Mouse (Mus musculus): ENCODE results near the gene Tchh. TPM values are rescaled to one million over a fixed set of nuclear protein-coding genes. Genes with fewer than 3 reads are reported as not detected.
"Not testable (repeated sequence)": the region's sequence is repeated elsewhere in the genome, so short reads cannot be mapped to it uniquely, and the experiment has no call there.

The Tchh gene
- polyA plus RNA-seq, 1 experiment from 2014 or later, result 0.20 TPM

- Histone ChIP-seq H3K27ac (no peak overlapping the region), H3K36me3 (no peaks in the 10 kb centered on the region), H3K9me3 (no peaks in the 10 kb centered on the region), H3K4me3 (no peak overlapping the region), H3K4me1 (no peaks in the 10 kb centered on the region), H3K27me3 (ENCODE audit: insufficient read depth, poor library complexity, severe bottlenecking) (no peaks in the 10 kb centered on the region)
- 71% methylated on average over 3 of the region's 3 CpGs for WGBS
- DNase-seq (ENCODE audit: low spot score), result no peak
Observed at GRCm38 (mm10) chr3:93466556-93466955, 24.4 kb downstream of the Tchh start.

GRCm38 (mm10) chr3:93467130-93467529 is 25.0 kb downstream of the Tchh start:
- no peak overlapping the region for H3K27ac ChIP-seq
- no peaks in the 10 kb centered on the region for H3K27me3 ChIP-seq (ENCODE audit: insufficient read depth, poor library complexity, severe bottlenecking)
- H3K4me3 ChIP-seq, result no peak overlapping the region
- H3K4me1 ChIP-seq, result no peaks in the 10 kb centered on the region
- DNase-seq (ENCODE audit: low spot score), result no peak
- H3K36me3 ChIP-seq, result no peaks in the 10 kb centered on the region
- no peaks in the 10 kb centered on the region for H3K9me3 ChIP-seq
- WGBS, result 66% methylated on average over 4 of the region's 4 CpGs

- H3K9me3 ChIP-seq, result no peaks in the 10 kb centered on the region
- no peaks in the 10 kb centered on the region for H3K4me1 ChIP-seq
- H3K27ac ChIP-seq, result no peak within 1 kb of the TSS
- no peaks in the 10 kb centered on the region for H3K27me3 ChIP-seq (ENCODE audit: insufficient read depth, poor library complexity, severe bottlenecking)
- no peaks in the 10 kb centered on the region for H3K36me3 ChIP-seq
- WGBS, result 77% methylated on average over 5 of the region's 5 CpGs
- no peak for DNase-seq (ENCODE audit: low spot score)
- H3K4me3 ChIP-seq, result no peak within 1 kb of the TSS
Observed at GRCm38 (mm10) chr3:93468561-93468960, 26.4 kb downstream of the Tchh start, which contains the start of gene Tchhl1. Tchhl1 (plus strand) TSS chr3:93468754.

GRCm38 (mm10) chr3:93469629-93470028 is 27.5 kb downstream of the Tchh start:
- Histone ChIP-seq H3K4me3 (no peak overlapping the region), H3K4me1 (no peaks in the 10 kb centered on the region), H3K27ac (no peak overlapping the region), H3K9me3 (no peaks in the 10 kb centered on the region), H3K27me3 (ENCODE audit: insufficient read depth, poor library complexity, severe bottlenecking) (no peaks in the 10 kb centered on the region), H3K36me3 (no peaks in the 10 kb centered on the region)
- WGBS, result 71% methylated on average over 3 of the region's 3 CpGs
- no peak for DNase-seq (ENCODE audit: low spot score)

- no peak overlapping the region for H3K27ac ChIP-seq
- no peaks in the 10 kb centered on the region for H3K9me3 ChIP-seq
- 80% methylated on average over 1 of the region's 1 CpGs for WGBS
- H3K27me3 ChIP-seq (ENCODE audit: insufficient read depth, poor library complexity, severe bottlenecking), result no peaks in the 10 kb centered on the region
- H3K36me3 ChIP-seq, result no peaks in the 10 kb centered on the region
- H3K4me1 ChIP-seq, result no peaks in the 10 kb centered on the region
- no peak for DNase-seq (ENCODE audit: low spot score)
- no peak overlapping the region for H3K4me3 ChIP-seq
Observed at GRCm38 (mm10) chr3:93480053-93480452, 37.9 kb downstream of the Tchh start.

GRCm38 (mm10) chr3:93481982-93482616 is 40.0 kb downstream of the Tchh start:
- Histone ChIP-seq H3K9me3 (no peaks in the 10 kb centered on the region), H3K4me1 (no peaks in the 10 kb centered on the region), H3K4me3 (no peak overlapping the region), H3K27ac (no peak overlapping the region), H3K36me3 (no peaks in the 10 kb centered on the region), H3K27me3 (ENCODE audit: insufficient read depth, poor library complexity, severe bottlenecking) (no peaks in the 10 kb centered on the region)
- no peak for DNase-seq (ENCODE audit: low spot score)
- 73% methylated on average over 2 of the region's 2 CpGs for WGBS

GRCm38 (mm10) chr3:93485611-93486010 is 43.5 kb downstream of the Tchh start:
- Histone ChIP-seq H3K27ac (no peak overlapping the region), H3K4me1 (no peaks in the 10 kb centered on the region), H3K9me3 (no peaks in the 10 kb centered on the region), H3K4me3 (no peak overlapping the region), H3K36me3 (no peaks in the 10 kb centered on the region), H3K27me3 (ENCODE audit: insufficient read depth, poor library complexity, severe bottlenecking) (no peaks in the 10 kb centered on the region)
- DNase-seq (ENCODE audit: low spot score), result no peak
- 86% methylated on average over 3 of the region's 3 CpGs for WGBS

- Histone ChIP-seq H3K9me3 (no peaks in the 10 kb centered on the region), H3K36me3 (no peaks in the 10 kb centered on the region), H3K27me3 (ENCODE audit: insufficient read depth, poor library complexity, severe bottlenecking) (no peaks in the 10 kb centered on the region), H3K27ac (no peak overlapping the region), H3K4me1 (no peaks in the 10 kb centered on the region), H3K4me3 (no peak overlapping the region)
- no peak for DNase-seq (ENCODE audit: low spot score)
- 76% methylated on average over 2 of the region's 2 CpGs for WGBS
Observed at GRCm38 (mm10) chr3:93488541-93488940, 46.4 kb downstream of the Tchh start.

GRCm38 (mm10) chr3:93492176-93492575 is 50.0 kb downstream of the Tchh start:
- Histone ChIP-seq H3K27ac (no peak overlapping the region), H3K36me3 (no peaks in the 10 kb centered on the region), H3K4me1 (no peaks in the 10 kb centered on the region), H3K4me3 (no peak overlapping the region), H3K9me3 (no peaks in the 10 kb centered on the region), H3K27me3 (ENCODE audit: insufficient read depth, poor library complexity, severe bottlenecking) (no peaks in the 10 kb centered on the region)
- WGBS, result 78% methylated on average over 3 of the region's 3 CpGs
- DNase-seq (ENCODE audit: low spot score), result no peak

- under 1% methylated on average over 4 of the region's 4 CpGs for WGBS
- Histone ChIP-seq H3K36me3 (no peaks in the 10 kb centered on the region), H3K27ac (no peak overlapping the region), H3K27me3 (ENCODE audit: insufficient read depth, poor library complexity, severe bottlenecking) (no peaks in the 10 kb centered on the region), H3K9me3 (no peaks in the 10 kb centered on the region), H3K4me3 (no peak overlapping the region), H3K4me1 (no peaks in the 10 kb centered on the region)
- no peak for DNase-seq (ENCODE audit: low spot score)
Observed at GRCm38 (mm10) chr3:93493992-93494391, 51.9 kb downstream of the Tchh start.

- not testable (repeated sequence) for H3K9me3 ChIP-seq; H3K27me3 ChIP-seq (ENCODE audit: insufficient read depth, poor library complexity, severe bottlenecking); H3K4me1 ChIP-seq; H3K27ac ChIP-seq; DNase-seq (ENCODE audit: low spot score); H3K4me3 ChIP-seq; H3K36me3 ChIP-seq
- 23% methylated on average over 5 of the region's 5 CpGs for WGBS
Observed at GRCm38 (mm10) chr3:93494774-93495173, 52.6 kb downstream of the Tchh start.

- 69% methylated on average over 3 of the region's 3 CpGs for WGBS
- DNase-seq (ENCODE audit: low spot score), result no peak
- no peaks in the 10 kb centered on the region for H3K36me3 ChIP-seq
- no peaks in the 10 kb centered on the region for H3K9me3 ChIP-seq
- no peak overlapping the region for H3K27ac ChIP-seq
- H3K4me1 ChIP-seq, result no peaks in the 10 kb centered on the region
- H3K27me3 ChIP-seq (ENCODE audit: insufficient read depth, poor library complexity, severe bottlenecking), result no peaks in the 10 kb centered on the region
- no peak overlapping the region for H3K4me3 ChIP-seq
Observed at GRCm38 (mm10) chr3:93497131-93497530, 55.0 kb downstream of the Tchh start.

Data from heart, embryonic 10.5 days (tissue).